Mouse (Mus musculus): ENCODE measurements around the gene Adora1. TPM values are rescaled to one million over a fixed set of nuclear protein-coding genes. Genes with fewer than 3 reads are reported as not detected.

Adora1 gene
- 0.12 and 0.13 TPM in 2 replicates for polyA plus RNA-seq (2015; fragmentation: Nextera tagmentation; extraction: Ambion mirVana)

GRCm38 (mm10) chr1:134235391-134235921, at the start of gene Adora1:
Gene Adora1 (minus strand): TSS chr1:134235431.
- DNase-seq = no peak
- peak within 1 kb of the TSS; percentile 52 for H3K4me2 ChIP-seq
- WGBS (ENCODE audit: insufficient replicate concordance) = 2% methylated on average over 27 of the region's 37 CpGs
- peak within 1 kb of the TSS; percentile 23 for H3K4me3 ChIP-seq (replicated peaks)
- no peak within 1 kb of the TSS for H3K9ac ChIP-seq
- H3K27me3 ChIP-seq = peaks cover 68% of the 10 kb centered on the region
- ATAC-seq (ENCODE audit: low read depth) = no peak
- peaks cover 23% of the 10 kb centered on the region; the same call in 1 of the 2 replicates for H3K4me1 ChIP-seq (replicated peaks)
- H3K27ac ChIP-seq = no peak within 1 kb of the TSS
- H3K9me3 ChIP-seq (replicated peaks) = no peaks in the 10 kb centered on the region
- no peaks in the 10 kb centered on the region for H3K36me3 ChIP-seq

- H3K36me3 ChIP-seq = no peaks in the 10 kb centered on the region
- no peak overlapping the region for H3K4me3 ChIP-seq (replicated peaks)
- no peaks in the 10 kb centered on the region for H3K27me3 ChIP-seq
- no peak for DNase-seq
- H3K27ac ChIP-seq = no peak overlapping the region
- 31% methylated on average over 1 of the region's 1 CpGs for WGBS (ENCODE audit: insufficient replicate concordance)
- H3K9me3 ChIP-seq (replicated peaks) = no peaks in the 10 kb centered on the region
- no peak overlapping the region for H3K9ac ChIP-seq
- ATAC-seq (ENCODE audit: low read depth) = no peak
- no peak overlapping the region for H3K4me2 ChIP-seq
- H3K4me1 ChIP-seq (replicated peaks) = no peaks in the 10 kb centered on the region
Measured at GRCm38 (mm10) chr1:134283108-134283507, 47.9 kb upstream of the Adora1 start.

- Histone ChIP-seq H3K9ac (no peak overlapping the region), H3K9me3 (replicated peaks) (no peaks in the 10 kb centered on the region), H3K4me1 (replicated peaks) (no peaks in the 10 kb centered on the region), H3K4me2 (no peak overlapping the region), H3K27ac (no peak overlapping the region), H3K27me3 (no peaks in the 10 kb centered on the region), H3K4me3 (replicated peaks) (no peak overlapping the region), H3K36me3 (no peaks in the 10 kb centered on the region)
- DNase-seq = no peak
- ATAC-seq (ENCODE audit: low read depth) = no peak
- WGBS (ENCODE audit: insufficient replicate concordance) = 23% methylated on average over 3 of the region's 3 CpGs
Measured at GRCm38 (mm10) chr1:134282342-134282741, 47.1 kb upstream of the Adora1 start.

GRCm38 (mm10) chr1:134281563-134281962, 46.3 kb upstream of the Adora1 start:
- Histone ChIP-seq H3K9me3 (replicated peaks) (no peaks in the 10 kb centered on the region), H3K9ac (no peak overlapping the region), H3K36me3 (no peaks in the 10 kb centered on the region), H3K4me3 (replicated peaks) (no peak overlapping the region), H3K27ac (no peak overlapping the region), H3K4me2 (no peak overlapping the region), H3K27me3 (no peaks in the 10 kb centered on the region), H3K4me1 (replicated peaks) (no peaks in the 10 kb centered on the region)
- WGBS (ENCODE audit: insufficient replicate concordance) = 57% methylated on average over 4 of the region's 4 CpGs
- ATAC-seq (ENCODE audit: low read depth) (no peak), DNase-seq (no peak)

DNA sequence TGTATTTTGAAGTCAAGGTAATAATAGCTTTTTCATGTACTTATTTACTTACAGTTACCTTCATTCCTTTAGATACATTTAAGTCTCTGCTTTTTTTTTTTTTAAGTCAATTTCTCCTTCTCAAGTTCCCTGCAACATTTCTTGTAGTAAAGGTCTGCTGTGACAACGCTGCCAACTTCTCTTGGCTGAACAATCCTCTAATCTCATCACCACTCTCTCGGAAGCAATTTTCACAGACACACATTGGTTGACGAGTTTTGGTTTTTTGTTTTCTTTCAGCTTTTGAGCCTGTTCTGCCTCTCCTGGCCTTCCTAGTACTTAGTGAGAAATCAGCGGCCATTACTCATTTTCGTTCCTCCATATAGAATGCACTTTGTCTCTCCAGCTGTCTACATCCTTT, 44.9 kb upstream of the Adora1 start:
- H3K9ac ChIP-seq = no peak overlapping the region
- H3K27ac ChIP-seq = no peak overlapping the region
- no peaks in the 10 kb centered on the region for H3K4me1 ChIP-seq (replicated peaks)
- H3K9me3 ChIP-seq (replicated peaks) = no peaks in the 10 kb centered on the region
- ATAC-seq (ENCODE audit: low read depth) = no peak
- 64% methylated on average over 5 of the region's 5 CpGs for WGBS (ENCODE audit: insufficient replicate concordance)
- DNase-seq = no peak
- H3K4me3 ChIP-seq (replicated peaks) = no peak overlapping the region
- H3K27me3 ChIP-seq = no peaks in the 10 kb centered on the region
- no peak overlapping the region for H3K4me2 ChIP-seq
- no peaks in the 10 kb centered on the region for H3K36me3 ChIP-seq

DNA sequence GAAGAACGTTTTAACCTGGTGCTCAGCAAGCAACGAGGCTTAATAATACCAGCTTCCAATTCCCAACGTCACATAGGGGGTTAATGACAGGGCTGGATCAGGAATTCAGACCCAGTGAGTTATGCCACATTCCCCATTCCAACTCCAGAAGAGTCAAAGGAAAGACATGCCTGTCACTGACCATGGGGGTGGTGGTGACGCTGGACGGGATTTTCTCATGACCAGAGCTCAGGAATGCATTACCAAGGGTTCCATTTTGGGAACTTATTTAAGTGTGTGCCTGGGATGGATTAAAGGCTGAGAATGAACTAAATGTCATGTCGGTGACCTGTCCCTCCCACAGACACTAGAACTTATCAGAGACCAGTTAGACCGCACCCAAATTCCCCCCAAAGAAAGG, 41.6 kb upstream of the Adora1 start:
- DNase-seq (no peak), ATAC-seq (ENCODE audit: low read depth) (no peak)
- Histone ChIP-seq H3K27me3 (no peaks in the 10 kb centered on the region), H3K4me3 (replicated peaks) (no peak overlapping the region), H3K36me3 (no peaks in the 10 kb centered on the region), H3K9me3 (replicated peaks) (no peaks in the 10 kb centered on the region), H3K4me1 (replicated peaks) (no peaks in the 10 kb centered on the region), H3K27ac (no peak overlapping the region), H3K4me2 (no peak overlapping the region), H3K9ac (no peak overlapping the region)
- 72% methylated on average over 7 of the region's 7 CpGs for WGBS (ENCODE audit: insufficient replicate concordance)

- H3K4me1 ChIP-seq (replicated peaks) = no peaks in the 10 kb centered on the region
- H3K27me3 ChIP-seq = no peaks in the 10 kb centered on the region
- no peak overlapping the region for H3K27ac ChIP-seq
- no peak overlapping the region for H3K9ac ChIP-seq
- 59% methylated on average over 13 of the region's 13 CpGs for WGBS (ENCODE audit: insufficient replicate concordance)
- H3K4me3 ChIP-seq (replicated peaks) = no peak overlapping the region
- DNase-seq = no peak
- no peak overlapping the region for H3K4me2 ChIP-seq
- no peaks in the 10 kb centered on the region for H3K9me3 ChIP-seq (replicated peaks)
- no peak for ATAC-seq (ENCODE audit: low read depth)
- no peaks in the 10 kb centered on the region for H3K36me3 ChIP-seq
Measured at GRCm38 (mm10) chr1:134275616-134276464, 40.6 kb upstream of the Adora1 start.

DNA sequence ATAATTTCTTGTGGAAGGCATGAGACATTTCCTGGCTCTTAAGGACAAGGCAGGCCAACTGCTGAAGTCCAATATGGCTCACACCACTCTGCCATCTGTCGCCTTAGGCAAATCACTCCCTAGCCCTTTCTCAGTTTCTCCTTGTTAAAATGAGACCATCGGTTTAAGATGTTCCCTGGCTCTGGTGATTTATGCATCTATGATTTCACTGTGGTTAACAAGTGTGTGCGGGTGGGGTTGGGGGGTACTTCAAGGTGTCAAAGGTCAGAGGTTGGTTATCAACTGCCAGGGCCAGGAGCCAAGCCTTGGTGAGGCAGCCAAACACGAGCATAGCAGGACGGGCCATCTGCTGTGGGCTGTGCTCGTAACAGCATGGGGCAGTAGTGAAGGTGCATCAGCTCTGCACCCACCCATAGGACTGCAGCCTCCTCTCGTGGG, 39.3 kb upstream of the Adora1 start:
- Histone ChIP-seq H3K9me3 (replicated peaks) (no peaks in the 10 kb centered on the region), H3K27me3 (no peaks in the 10 kb centered on the region), H3K4me2 (no peak overlapping the region), H3K36me3 (no peaks in the 10 kb centered on the region), H3K4me3 (replicated peaks) (no peak overlapping the region), H3K27ac (no peak overlapping the region), H3K4me1 (replicated peaks) (no peaks in the 10 kb centered on the region), H3K9ac (no peak overlapping the region)
- 59% methylated on average over 7 of the region's 7 CpGs for WGBS (ENCODE audit: insufficient replicate concordance)
- no peak for ATAC-seq (ENCODE audit: low read depth)
- DNase-seq = no peak

DNA sequence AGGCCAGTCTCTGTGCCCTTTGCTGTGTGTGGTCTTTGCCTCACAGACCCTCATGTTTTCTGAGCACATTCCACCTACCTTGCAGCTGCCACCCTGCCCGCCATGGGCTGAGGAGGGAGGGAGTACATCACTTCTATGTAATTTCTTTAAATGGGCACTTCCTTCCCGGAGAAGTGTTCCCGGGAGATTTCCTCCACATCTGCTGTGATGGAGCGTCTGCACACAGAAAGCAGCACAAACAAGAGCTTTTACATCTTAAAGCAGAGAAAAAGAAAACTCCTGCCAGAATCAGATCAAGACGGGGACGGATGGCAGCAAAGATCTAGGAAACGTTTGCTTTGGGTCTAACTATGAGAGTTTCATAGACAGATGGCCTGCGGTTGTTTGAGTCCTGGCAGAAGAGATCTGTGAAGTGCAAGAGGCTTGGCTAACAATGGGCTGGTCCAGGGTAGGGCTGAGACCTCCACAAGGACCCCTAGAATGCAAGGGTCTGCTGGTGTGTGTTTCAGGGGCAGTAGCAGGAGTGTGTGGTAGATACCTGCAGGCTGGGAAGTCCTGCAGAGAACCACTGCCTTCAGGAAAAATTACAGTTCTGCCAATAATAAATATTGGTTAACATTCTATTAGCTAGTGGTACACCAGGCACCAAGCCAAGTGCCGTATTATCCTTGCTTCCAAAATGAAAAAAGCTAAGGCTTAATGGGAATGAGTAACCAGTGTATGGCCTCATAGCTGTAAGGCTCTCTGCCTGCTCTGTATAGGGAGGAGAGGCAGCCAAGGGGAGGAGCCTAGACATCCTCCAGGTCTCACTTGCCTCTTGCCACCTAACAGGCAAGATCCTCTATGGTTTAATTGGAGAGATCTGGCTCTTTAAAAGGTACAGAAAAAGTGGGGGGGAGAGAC, 38.5 kb upstream of the Adora1 start:
- ATAC-seq (ENCODE audit: low read depth) = no peak
- H3K9me3 ChIP-seq (replicated peaks) = no peaks in the 10 kb centered on the region
- 48% methylated on average over 9 of the region's 9 CpGs for WGBS (ENCODE audit: insufficient replicate concordance)

DNA sequence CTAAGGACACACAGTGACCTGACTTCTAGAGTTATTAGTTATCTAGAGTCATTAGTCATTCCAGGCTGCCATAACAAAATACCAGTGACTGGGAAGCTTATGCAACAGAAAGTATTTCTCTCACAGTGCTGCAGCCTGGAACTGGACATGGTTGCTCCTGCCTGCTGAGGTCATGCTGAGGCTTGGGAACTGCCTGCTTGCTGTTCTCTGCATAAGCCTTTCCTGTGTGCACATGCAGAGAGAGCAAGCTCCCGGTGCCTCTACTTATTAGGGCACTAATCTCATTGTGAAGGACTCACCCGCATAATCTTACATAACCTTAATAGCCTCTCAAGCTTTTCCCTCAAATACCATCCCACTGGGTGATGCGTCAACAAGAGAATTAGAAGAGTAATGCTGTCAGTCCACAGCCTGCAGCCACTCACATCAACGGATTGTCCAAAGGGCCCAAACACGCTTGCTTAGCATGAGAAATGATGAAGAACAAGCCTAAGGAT, 37.6 kb upstream of the Adora1 start:
- no peak overlapping the region for H3K4me2 ChIP-seq
- ATAC-seq (ENCODE audit: low read depth) = no peak
- no peaks in the 10 kb centered on the region for H3K36me3 ChIP-seq
- DNase-seq = no peak
- no peaks in the 10 kb centered on the region for H3K27me3 ChIP-seq
- WGBS (ENCODE audit: insufficient replicate concordance) = 64% methylated on average over 5 of the region's 5 CpGs
- H3K9ac ChIP-seq = no peak overlapping the region
- no peaks in the 10 kb centered on the region for H3K9me3 ChIP-seq (replicated peaks)
- H3K27ac ChIP-seq = no peak overlapping the region
- H3K4me3 ChIP-seq (replicated peaks) = no peak overlapping the region
- H3K4me1 ChIP-seq (replicated peaks) = no peaks in the 10 kb centered on the region

More for the DNA sequence above, 38.5 kb upstream of the Adora1 start:
- H3K27me3 ChIP-seq = no peaks in the 10 kb centered on the region
- no peak overlapping the region for H3K9ac ChIP-seq
- no peaks in the 10 kb centered on the region for H3K4me1 ChIP-seq (replicated peaks)
- H3K27ac ChIP-seq = no peak overlapping the region
- H3K4me3 ChIP-seq (replicated peaks) = no peak overlapping the region
- no peaks in the 10 kb centered on the region for H3K36me3 ChIP-seq
- H3K4me2 ChIP-seq = no peak overlapping the region
- DNase-seq = no peak

- DNase-seq (no peak), ATAC-seq (ENCODE audit: low read depth) (no peak)
- 57% methylated on average over 7 of the region's 7 CpGs for WGBS (ENCODE audit: insufficient replicate concordance)
- no peak overlapping the region for H3K4me2 ChIP-seq
- H3K9me3 ChIP-seq (replicated peaks) = no peaks in the 10 kb centered on the region
- H3K27me3 ChIP-seq = no peaks in the 10 kb centered on the region
- no peaks in the 10 kb centered on the region for H3K36me3 ChIP-seq
- no peak overlapping the region for H3K9ac ChIP-seq
- H3K4me3 ChIP-seq (replicated peaks) = no peak overlapping the region
- no peaks in the 10 kb centered on the region for H3K4me1 ChIP-seq (replicated peaks)
- H3K27ac ChIP-seq = no peak overlapping the region
Measured at GRCm38 (mm10) chr1:134270026-134270425, 34.8 kb upstream of the Adora1 start.
